Mouse (Mus musculus): ENCODE data around the gene Il11ra1. TPM values are rescaled to one million over a fixed set of nuclear protein-coding genes. Genes with fewer than 3 reads are reported as not detected.
"Not testable (repeated sequence)": the region's sequence is repeated elsewhere in the genome, so short reads cannot be mapped to it uniquely, and the experiment has no call there.

Gene Il11ra1
- polyA plus RNA-seq, 1 experiment from 2014 or later: 40.6 TPM

DNA sequence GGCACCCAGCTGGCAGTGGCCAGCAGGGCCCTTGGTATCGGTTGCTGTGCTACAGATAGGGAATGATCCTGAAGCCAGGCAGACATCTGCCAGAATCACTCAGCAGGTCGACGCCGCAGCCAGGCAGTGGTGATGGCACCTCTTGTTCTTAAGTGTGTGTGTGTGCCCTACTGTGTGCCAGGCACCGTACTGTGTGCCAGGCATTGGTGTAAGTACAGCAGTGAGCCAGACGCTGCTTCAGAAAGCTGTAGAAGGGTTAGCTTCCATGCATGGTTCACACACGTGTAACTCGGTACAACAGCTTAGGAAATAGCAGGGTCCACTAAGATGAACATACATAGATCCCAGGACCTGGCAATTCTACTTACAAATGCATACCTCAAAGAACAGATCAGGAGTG is 435 bp downstream of the Il11ra1 start:
- H3K4me1 ChIP-seq (replicated peaks; ENCODE audit: control insufficient read depth, insufficient read depth, low read length); ATAC-seq (ENCODE audit: low FRiP score); H3K27me3 ChIP-seq (ENCODE audit: control insufficient read depth, insufficient read depth, low read length); H3K9ac ChIP-seq; H3K27ac ChIP-seq; DNase-seq (ENCODE audit: low spot score); H3K4me2 ChIP-seq (replicated peaks); H3K9me3 ChIP-seq (ENCODE audit: control insufficient read depth, low read length); H3K36me3 ChIP-seq (replicated peaks; ENCODE audit: control insufficient read depth, insufficient read depth); H3K4me3 ChIP-seq (replicated peaks; ENCODE audit: low read length): not testable (repeated sequence)
- WGBS: 70% methylated on average over 2 of the region's 8 CpGs

DNA sequence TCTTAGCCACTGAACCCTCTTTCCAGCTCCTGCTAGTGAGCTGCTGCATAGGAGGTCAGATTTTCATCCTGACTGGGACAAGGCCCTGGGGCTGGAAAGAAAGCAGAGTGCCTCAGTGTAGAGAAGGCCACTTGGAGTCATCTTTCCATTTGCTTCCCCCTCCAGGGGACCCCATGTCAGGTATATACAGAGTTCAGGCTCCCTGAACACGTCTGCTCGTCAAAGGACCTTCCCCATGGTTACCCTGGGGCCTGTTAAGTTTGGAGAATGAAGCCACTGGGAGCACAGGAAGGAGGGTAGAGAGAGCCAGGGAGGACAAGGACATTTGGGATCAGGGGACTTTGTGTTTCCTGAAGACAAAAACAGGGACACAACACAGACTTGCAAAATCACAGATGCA is 2.4 kb downstream of the Il11ra1 start:
- WGBS: 73% methylated on average over 2 of the region's 2 CpGs
- ATAC-seq (ENCODE audit: low FRiP score): not testable (repeated sequence)

GRCm38 (mm10) chr4:41704651-41705050 is 4.9 kb downstream of the Il11ra1 start:
- Histone ChIP-seq H3K36me3 (replicated peaks; ENCODE audit: control insufficient read depth, insufficient read depth) (no peaks in the 10 kb centered on the region), H3K9me3 (ENCODE audit: control insufficient read depth, low read length) (no peaks in the 10 kb centered on the region), H3K4me2 (replicated peaks) (no peak overlapping the region), H3K4me1 (replicated peaks; ENCODE audit: control insufficient read depth, insufficient read depth, low read length) (peaks cover 24% of the 10 kb centered on the region), H3K9ac (no peak overlapping the region), H3K27ac (no peak overlapping the region), H3K27me3 (ENCODE audit: control insufficient read depth, insufficient read depth, low read length) (no peaks in the 10 kb centered on the region), H3K4me3 (replicated peaks; ENCODE audit: low read length) (no peak overlapping the region)
- 6% methylated on average over 5 of the region's 5 CpGs for WGBS
- ATAC-seq (ENCODE audit: low FRiP score): no peak
- DNase-seq (ENCODE audit: low spot score): no peak

More for the DNA sequence above, 2.4 kb downstream of the Il11ra1 start:
- not testable (repeated sequence) for H3K9me3 ChIP-seq (ENCODE audit: control insufficient read depth, low read length); DNase-seq (ENCODE audit: low spot score); H3K4me2 ChIP-seq (replicated peaks); H3K27ac ChIP-seq; H3K4me3 ChIP-seq (replicated peaks; ENCODE audit: low read length); H3K36me3 ChIP-seq (replicated peaks; ENCODE audit: control insufficient read depth, insufficient read depth); H3K27me3 ChIP-seq (ENCODE audit: control insufficient read depth, insufficient read depth, low read length); H3K9ac ChIP-seq
- peaks cover 14% of the 10 kb centered on the region for H3K4me1 ChIP-seq (replicated peaks; ENCODE audit: control insufficient read depth, insufficient read depth, low read length)

DNA sequence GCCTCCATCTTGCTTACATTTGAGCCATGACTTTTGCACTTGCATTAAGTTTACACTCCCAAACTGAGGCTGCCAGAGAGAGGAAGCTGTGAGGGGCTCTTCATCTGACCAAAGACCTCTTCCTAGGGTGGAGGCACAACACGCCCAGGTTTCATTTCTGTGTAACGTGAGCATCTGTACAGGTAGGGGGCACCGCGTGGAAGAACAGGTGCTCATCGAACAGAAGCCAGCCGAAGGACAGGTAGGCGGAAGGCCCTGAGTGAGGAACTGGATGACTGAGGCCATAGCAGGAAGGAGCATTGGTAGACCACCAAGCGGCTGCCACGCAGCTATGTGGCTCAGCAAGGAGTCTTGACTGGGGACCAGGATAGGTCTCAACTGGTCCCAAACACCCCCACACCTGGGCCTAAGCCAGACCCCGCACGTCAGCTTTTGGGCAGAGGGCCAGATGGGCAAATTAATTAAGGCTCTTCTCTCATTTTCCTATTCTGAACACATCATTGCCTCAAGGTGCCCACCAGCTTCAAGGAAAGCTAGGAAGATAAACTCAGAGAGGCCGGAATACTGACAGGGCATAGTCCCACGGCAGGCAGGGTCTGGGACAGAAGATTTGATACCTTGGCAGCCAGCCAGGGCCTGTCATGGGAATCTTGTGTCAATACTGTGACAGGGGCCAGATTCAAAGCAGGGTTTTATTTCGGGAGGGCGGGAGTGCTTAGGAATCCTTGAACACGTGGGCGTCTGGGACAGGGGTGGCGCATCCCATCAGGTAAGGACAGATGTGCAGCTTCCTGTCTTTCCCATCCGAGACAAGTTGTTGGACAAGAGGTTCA is 6.3 kb downstream of the Il11ra1 start:
- no peaks in the 10 kb centered on the region for H3K27me3 ChIP-seq (ENCODE audit: control insufficient read depth, insufficient read depth, low read length)
- WGBS: 50% methylated on average over 19 of the region's 19 CpGs
- H3K9me3 ChIP-seq (ENCODE audit: control insufficient read depth, low read length): no peaks in the 10 kb centered on the region
- no peak for ATAC-seq (ENCODE audit: low FRiP score)
- 0 out of 2 replicates have a peak overlapping the region, but pooled peaks have one; percentile 13 for H3K9ac ChIP-seq
- peaks cover 24% of the 10 kb centered on the region for H3K4me1 ChIP-seq (replicated peaks; ENCODE audit: control insufficient read depth, insufficient read depth, low read length)
- peak overlapping the region; percentile 31 for H3K4me2 ChIP-seq (replicated peaks)
- H3K36me3 ChIP-seq (replicated peaks; ENCODE audit: control insufficient read depth, insufficient read depth): no peaks in the 10 kb centered on the region
- H3K27ac ChIP-seq: peak overlapping the region; percentile 32; the same call in 1 of the 2 replicates
- no peak overlapping the region for H3K4me3 ChIP-seq (replicated peaks; ENCODE audit: low read length)
- DNase-seq (ENCODE audit: low spot score): no peak

DNA sequence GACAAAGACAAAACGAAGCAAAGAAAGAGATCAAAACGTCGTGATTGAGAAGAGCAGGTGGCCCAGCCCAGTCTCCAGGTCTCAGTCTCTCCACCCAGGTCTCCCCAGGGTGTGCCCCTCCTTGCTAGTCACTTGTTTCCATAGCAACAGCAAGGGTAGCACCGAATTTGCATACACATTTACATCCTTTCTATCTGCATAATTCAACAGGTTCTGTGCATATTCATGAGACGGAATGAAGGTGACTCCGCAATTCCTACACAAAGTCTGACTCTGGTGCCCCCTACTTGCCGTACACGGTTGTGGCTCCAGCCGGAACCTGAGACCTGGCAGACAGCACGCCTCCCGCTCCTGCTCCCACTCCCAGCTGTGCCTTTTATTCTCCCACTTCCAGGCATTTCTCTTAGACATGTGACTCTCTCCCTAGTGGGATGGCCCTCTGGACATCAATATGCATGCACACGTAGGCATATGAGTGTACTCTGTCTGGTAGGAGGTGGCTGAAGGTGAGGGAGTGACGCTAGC is 7.3 kb downstream of the Il11ra1 start:
- peak; percentile 84 for DNase-seq (ENCODE audit: low spot score)
- Histone ChIP-seq H3K4me3 (replicated peaks; ENCODE audit: low read length) (no peak overlapping the region), H3K4me2 (replicated peaks) (peak overlapping the region; percentile 31), H3K27me3 (ENCODE audit: control insufficient read depth, insufficient read depth, low read length) (no peaks in the 10 kb centered on the region), H3K4me1 (replicated peaks; ENCODE audit: control insufficient read depth, insufficient read depth, low read length) (peaks cover 33% of the 10 kb centered on the region), H3K9me3 (ENCODE audit: control insufficient read depth, low read length) (no peaks in the 10 kb centered on the region), H3K27ac (peak overlapping the region; percentile 32), H3K36me3 (replicated peaks; ENCODE audit: control insufficient read depth, insufficient read depth) (no peaks in the 10 kb centered on the region), H3K9ac (peak overlapping the region; percentile 22; the same call in 1 of the 2 replicates)
- under 1% methylated on average over 13 of the region's 13 CpGs for WGBS
- ATAC-seq (ENCODE audit: low FRiP score): peak; percentile 81

DNA sequence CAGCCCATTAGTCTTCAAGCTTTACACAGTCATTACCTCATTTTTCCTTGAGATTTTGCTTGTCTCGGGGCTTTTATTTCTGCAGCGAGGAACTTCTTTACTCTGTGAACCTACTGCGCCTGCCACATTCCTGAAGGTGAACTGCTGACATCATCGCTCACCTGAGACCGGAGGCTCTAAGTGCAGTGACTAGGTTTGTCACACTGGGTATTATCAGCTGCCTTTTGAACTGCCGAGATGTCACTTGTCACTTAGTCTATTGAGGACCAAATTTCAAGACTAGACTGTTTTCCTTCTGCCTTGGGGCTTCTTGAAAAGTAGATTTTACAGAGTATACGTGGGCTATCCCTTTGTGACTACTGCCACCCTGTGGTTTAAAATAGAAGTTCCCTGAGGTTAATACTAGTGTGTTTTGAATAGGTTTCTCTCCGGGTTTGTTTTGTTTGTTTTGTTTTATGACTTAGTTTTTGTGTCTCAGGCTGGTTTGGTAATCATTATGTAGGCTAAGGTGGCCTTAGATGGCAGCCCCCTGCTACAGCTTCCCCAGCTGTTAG is 8.5 kb downstream of the Il11ra1 start:
- 42% methylated on average over 8 of the region's 8 CpGs for WGBS
- no peak overlapping the region for H3K27ac ChIP-seq
- H3K9ac ChIP-seq: no peak overlapping the region
- ATAC-seq (ENCODE audit: low FRiP score): peak; percentile 15; the same call in 1 of the 2 replicates
- no peak overlapping the region for H3K4me2 ChIP-seq (replicated peaks)
- peaks cover 41% of the 10 kb centered on the region for H3K4me1 ChIP-seq (replicated peaks; ENCODE audit: control insufficient read depth, insufficient read depth, low read length)
- no peak overlapping the region for H3K4me3 ChIP-seq (replicated peaks; ENCODE audit: low read length)
- peak; percentile 90 for DNase-seq (ENCODE audit: low spot score)
- H3K36me3 ChIP-seq (replicated peaks; ENCODE audit: control insufficient read depth, insufficient read depth): no peaks in the 10 kb centered on the region
- no peaks in the 10 kb centered on the region for H3K9me3 ChIP-seq (ENCODE audit: control insufficient read depth, low read length)
- no peaks in the 10 kb centered on the region for H3K27me3 ChIP-seq (ENCODE audit: control insufficient read depth, insufficient read depth, low read length)

- H3K9ac ChIP-seq: no peak overlapping the region
- WGBS: 72% methylated on average over 4 of the region's 4 CpGs
- H3K4me1 ChIP-seq (replicated peaks; ENCODE audit: control insufficient read depth, insufficient read depth, low read length): peaks cover 51% of the 10 kb centered on the region
- H3K9me3 ChIP-seq (ENCODE audit: control insufficient read depth, low read length): no peaks in the 10 kb centered on the region
- H3K27me3 ChIP-seq (ENCODE audit: control insufficient read depth, insufficient read depth, low read length): no peaks in the 10 kb centered on the region
- no peak overlapping the region for H3K4me2 ChIP-seq (replicated peaks)
- H3K4me3 ChIP-seq (replicated peaks; ENCODE audit: low read length): no peak overlapping the region
- 0 out of 2 replicates have a peak, but pooled peaks cover 8% of the 10 kb centered on the region for H3K36me3 ChIP-seq (replicated peaks; ENCODE audit: control insufficient read depth, insufficient read depth)
- no peak for DNase-seq (ENCODE audit: low spot score)
- ATAC-seq (ENCODE audit: low FRiP score): no peak
- no peak overlapping the region for H3K27ac ChIP-seq
Observed at GRCm38 (mm10) chr4:41710229-41710628, 10.4 kb downstream of the Il11ra1 start.

GRCm38 (mm10) chr4:41711705-41712375 is 12.1 kb downstream of the Il11ra1 start:
- no peaks in the 10 kb centered on the region for H3K9me3 ChIP-seq (ENCODE audit: control insufficient read depth, low read length)
- peak overlapping the region; percentile 79 for H3K4me3 ChIP-seq (replicated peaks; ENCODE audit: low read length)
- H3K4me1 ChIP-seq (replicated peaks; ENCODE audit: control insufficient read depth, insufficient read depth, low read length): peaks cover 40% of the 10 kb centered on the region
- peak overlapping the region; percentile 93 for H3K9ac ChIP-seq
- DNase-seq (ENCODE audit: low spot score) (no peak), ATAC-seq (ENCODE audit: low FRiP score) (no peak)
- H3K27ac ChIP-seq: no peak overlapping the region
- WGBS: 78% methylated on average over 16 of the region's 16 CpGs
- peaks cover 18% of the 10 kb centered on the region; the same call in 1 of the 2 replicates for H3K36me3 ChIP-seq (replicated peaks; ENCODE audit: control insufficient read depth, insufficient read depth)
- no peaks in the 10 kb centered on the region for H3K27me3 ChIP-seq (ENCODE audit: control insufficient read depth, insufficient read depth, low read length)
- peak overlapping the region; percentile 81 for H3K4me2 ChIP-seq (replicated peaks)
